Mouse (Mus musculus) erythroblast, embryonic 14.5 days (primary cell): ENCODE data around the gene Tex9.

Source experiments
- GATA1 ChIP-seq: IDR thresholded peaks from 2 replicates; pipeline ENCODE4 v1.6.1; 2012; ENCODE audit warnings: low read length, inconsistent platforms, mixed read lengths
- TAL1 ChIP-seq: IDR thresholded peaks from 3 replicates; pipeline ENCODE4 v1.6.1; 2012; ENCODE audit warnings: low read length, inconsistent platforms, mixed read lengths

GRCm38 (mm10) chr9:72404934-72405333 is 87.1 kb downstream of the Tex9 start:
- TF ChIP-seq TAL1 (no peak), GATA1 (no peak)
